Mouse (Mus musculus) intestine, embryonic 14.5 days (tissue): ENCODE results near the gene Cox8b. TPM values are rescaled to one million over a fixed set of nuclear protein-coding genes. Genes with fewer than 3 reads are reported as not detected.

Experiments used
- ATAC-seq: fragments of 200-750 bp; cut with Nextera tagmentation; replicated peaks from 2 replicates; pipeline ENCODE4 v1.8.0; 2017; ENCODE audit warnings: low read depth, moderate number of reproducible peaks, moderate TSS enrichment, moderate library complexity; ENCODE audit not compliant: low FRiP score, low TSS enrichment
- DNase-seq: peaks from one replicate; pipeline ENCODE4 v3.0.0-alpha.2; 2018; ENCODE audit warnings: low spot score
- H3K27ac ChIP-seq: fragments of 300-500 bp; sonication (generic); 2 replicates; pipeline ENCODE4 v1.5.1; 2014; ENCODE audit warnings: low read depth, mild to moderate bottlenecking, control low read depth
- H3K27me3 ChIP-seq: fragments of 300-500 bp; sonication (generic); replicated peaks from 2 replicates; pipeline ENCODE4 v1.6.1; 2014; ENCODE audit warnings: low read length, control low read depth; ENCODE audit not compliant: control insufficient read depth, insufficient read depth
- H3K36me3 ChIP-seq: fragments of 300-500 bp; sonication (generic); 2 replicates; pipeline ENCODE4 v1.6.1; 2014; ENCODE audit warnings: low read length, control low read depth; ENCODE audit not compliant: control insufficient read depth, insufficient read depth
- H3K4me1 ChIP-seq: fragments of 300-500 bp; sonication (generic); replicated peaks from 2 replicates; pipeline ENCODE4 v1.6.1; 2014; ENCODE audit warnings: low read length, control low read depth, mixed read lengths; ENCODE audit not compliant: control insufficient read depth, insufficient read depth
- H3K4me2 ChIP-seq: fragments of 300-500 bp; sonication (generic); 2 replicates; pipeline ENCODE4 v1.6.1; 2014; ENCODE audit warnings: low read length
- H3K4me3 ChIP-seq: fragments of 300-500 bp; sonication (generic); 2 replicates; pipeline ENCODE4 v1.5.1; 2014; ENCODE audit warnings: low read depth, low read length, control low read depth, mixed read lengths
- H3K9ac ChIP-seq: fragments of 300-500 bp; sonication (generic); 2 replicates; pipeline ENCODE4 v1.6.1; 2014; ENCODE audit warnings: mild to moderate bottlenecking, low read length
- H3K9me3 ChIP-seq: fragments of 300-500 bp; sonication (generic); 2 replicates; pipeline ENCODE4 v1.6.1; 2016; ENCODE audit warnings: low read length, control low read depth; ENCODE audit not compliant: control insufficient read depth
- WGBS: fragments of 180-500 bp; shearing (Covaris S2); extraction: QIAGEN DNeasy Blood & Tissue Kit; methylation state at CpG from one replicate; pipeline ENCODE4 v1.1.7; 2014; 5-methylcytosine and 5-hydroxymethylcytosine counted together
- polyA plus RNA-seq: library from polyadenylated mRNA; unstranded; fragments of >200 nt; fragmentation: Nextera tagmentation; extraction: Ambion mirVana; gene quantifications from 2 replicates; pipeline ENCODE4 v1.2.1, GENCODE M21; 2014

Cox8b gene
- polyA plus RNA-seq, 1 experiment from 2014 or later = 0.62 TPM

DNA sequence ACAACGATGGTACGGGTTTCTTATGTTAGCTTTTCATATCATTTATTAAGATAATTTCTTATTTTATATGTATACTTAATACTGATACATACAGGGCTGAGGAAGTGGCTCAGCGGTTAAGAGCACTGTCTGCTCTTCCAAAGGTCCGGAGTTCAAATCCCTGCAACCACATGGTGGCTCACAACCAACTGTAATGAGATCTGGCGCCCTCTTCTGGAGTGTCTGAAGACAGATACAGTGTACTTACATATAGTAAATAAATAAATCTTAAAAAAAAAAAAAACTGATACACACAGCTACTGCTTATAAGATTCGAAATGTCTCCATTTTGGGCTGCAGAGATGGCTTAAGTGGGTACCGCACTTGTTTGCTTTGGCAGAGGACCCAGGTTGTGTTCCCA, 7.5 kb upstream of the Cox8b start:
- Histone ChIP-seq H3K4me3 (no peak overlapping the region), H3K27me3 (no peaks in the 10 kb centered on the region), H3K4me2 (no peak overlapping the region), H3K4me1 (no peaks in the 10 kb centered on the region), H3K9me3 (no peaks in the 10 kb centered on the region), H3K27ac (no peak overlapping the region), H3K9ac (no peak overlapping the region), H3K36me3 (no peaks in the 10 kb centered on the region)
- no peak for ATAC-seq
- DNase-seq = no peak
- WGBS = 83% methylated on average over 7 of the region's 7 CpGs

DNA sequence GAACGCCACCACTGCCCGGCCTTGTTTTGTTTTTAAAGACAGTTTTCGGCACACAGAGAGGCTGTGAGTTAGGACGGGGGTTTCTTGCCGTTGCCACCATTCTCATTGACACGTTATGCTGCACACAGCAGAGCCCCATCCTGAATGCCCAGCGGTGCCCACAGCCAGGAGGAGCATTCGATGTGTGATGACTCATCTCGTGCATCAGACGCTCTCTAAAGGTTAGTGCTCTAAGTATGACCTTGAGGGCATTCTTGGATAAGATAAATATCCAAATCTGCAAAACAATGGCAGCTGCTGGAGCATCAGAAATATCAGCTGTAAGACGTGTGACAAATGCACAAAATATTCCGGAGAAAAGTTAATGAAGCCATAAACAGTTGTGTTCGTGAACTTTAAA, 6.9 kb upstream of the Cox8b start:
- no peak overlapping the region for H3K9ac ChIP-seq
- DNase-seq (no peak), ATAC-seq (no peak)
- no peak overlapping the region for H3K4me3 ChIP-seq
- H3K27me3 ChIP-seq = no peaks in the 10 kb centered on the region
- no peak overlapping the region for H3K4me2 ChIP-seq
- H3K36me3 ChIP-seq = no peaks in the 10 kb centered on the region
- H3K4me1 ChIP-seq = no peaks in the 10 kb centered on the region
- no peaks in the 10 kb centered on the region for H3K9me3 ChIP-seq
- H3K27ac ChIP-seq = no peak overlapping the region
- 77% methylated on average over 13 of the region's 13 CpGs for WGBS

DNA sequence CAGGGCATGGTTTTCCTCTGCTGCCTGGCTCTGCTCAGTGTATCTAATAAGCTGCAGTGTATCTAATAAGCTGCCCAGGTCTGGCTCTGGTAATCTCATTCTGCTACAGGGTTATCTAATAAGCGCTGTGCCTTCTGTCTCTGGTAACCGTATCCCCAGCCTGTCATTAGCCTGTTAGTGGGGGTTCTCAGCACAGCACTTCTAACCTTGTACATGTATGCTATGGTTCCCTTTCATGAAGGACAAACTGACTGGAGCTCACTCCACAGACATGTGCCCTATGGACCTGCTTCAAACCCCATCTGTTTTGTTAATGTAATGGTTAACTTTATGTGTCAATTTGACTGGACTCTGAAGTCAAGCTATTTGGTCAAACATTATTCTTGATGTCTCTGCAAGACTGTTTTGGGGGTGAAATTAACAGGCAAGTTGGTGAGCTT, 5.4 kb upstream of the Cox8b start:
- Histone ChIP-seq H3K4me1 (no peaks in the 10 kb centered on the region), H3K4me2 (no peak overlapping the region), H3K27ac (no peak overlapping the region), H3K9ac (no peak overlapping the region), H3K9me3 (no peaks in the 10 kb centered on the region), H3K4me3 (no peak overlapping the region), H3K27me3 (no peaks in the 10 kb centered on the region), H3K36me3 (no peaks in the 10 kb centered on the region)
- WGBS = 76% methylated on average over 2 of the region's 2 CpGs
- DNase-seq (no peak), ATAC-seq (no peak)

DNA sequence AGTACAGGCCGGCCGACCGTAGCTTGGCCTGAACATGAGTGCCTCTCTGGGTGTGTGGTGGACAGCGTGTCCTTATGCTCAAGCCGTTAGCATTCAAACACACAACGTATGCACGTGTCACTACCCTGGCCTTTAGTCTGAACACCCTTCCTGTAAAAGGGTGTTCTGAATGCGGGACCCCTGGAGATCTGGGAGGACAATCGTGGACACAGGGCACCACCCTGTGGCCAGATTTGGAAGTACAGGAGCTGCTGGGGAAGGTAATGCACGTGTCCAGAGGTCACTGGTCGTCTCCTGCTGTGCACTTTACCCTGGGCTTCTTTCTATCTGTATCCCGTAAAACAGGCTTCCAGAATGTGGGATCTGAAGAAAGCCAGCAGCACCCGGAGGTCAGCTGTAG, 3.0 kb upstream of the Cox8b start:
- H3K27me3 ChIP-seq = no peaks in the 10 kb centered on the region
- H3K9me3 ChIP-seq = no peaks in the 10 kb centered on the region
- H3K4me2 ChIP-seq = no peak overlapping the region
- no peak overlapping the region for H3K4me3 ChIP-seq
- no peak overlapping the region for H3K9ac ChIP-seq
- peak; percentile 45; the same call in 1 of the 2 replicates for ATAC-seq
- DNase-seq = peak; percentile 95
- H3K27ac ChIP-seq = no peak overlapping the region
- WGBS = 26% methylated on average over 13 of the region's 13 CpGs
- peaks cover 13% of the 10 kb centered on the region for H3K36me3 ChIP-seq
- no peaks in the 10 kb centered on the region for H3K4me1 ChIP-seq

DNA sequence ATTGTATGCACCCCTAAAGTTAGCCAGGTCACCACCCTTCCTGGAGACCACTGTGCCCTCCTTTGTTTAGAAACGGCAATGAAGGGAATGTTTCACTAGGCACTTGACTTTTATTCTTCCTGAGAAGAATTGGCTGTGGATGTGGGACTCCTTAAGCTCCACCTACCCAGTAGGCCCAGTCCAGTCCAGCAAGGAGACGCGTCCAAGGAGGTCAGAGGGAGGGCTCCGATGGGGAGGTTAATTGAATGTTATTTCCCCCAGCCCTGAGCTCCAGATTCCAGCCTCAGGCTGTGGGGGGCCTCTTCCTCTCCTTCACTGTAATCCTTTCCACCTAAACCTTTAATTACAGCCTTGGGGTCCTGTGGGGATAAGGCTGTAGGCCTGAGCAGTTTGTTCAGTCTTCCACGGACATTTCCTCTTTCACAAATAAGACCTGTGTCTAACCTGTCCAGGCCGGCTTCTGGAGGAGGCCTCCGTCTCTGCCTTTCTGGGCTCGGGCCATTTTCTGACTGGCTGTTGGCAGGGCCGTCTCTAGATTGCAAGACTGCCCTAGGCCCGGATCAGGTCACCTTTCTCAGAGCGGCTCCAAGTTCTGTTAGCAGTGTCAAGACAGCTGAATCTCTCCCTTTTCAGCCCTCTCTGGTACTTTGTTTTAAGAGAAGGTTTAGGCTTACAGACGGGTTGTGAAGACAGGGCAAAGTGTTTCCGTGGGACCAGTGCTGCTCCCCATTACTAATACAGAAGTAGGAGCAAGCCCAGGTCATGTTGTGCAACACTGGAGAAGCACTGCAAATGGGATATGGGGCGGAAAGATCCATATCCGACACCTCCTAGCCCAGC, 2.0 kb upstream of the Cox8b start:
- H3K9ac ChIP-seq = no peak overlapping the region
- 79% methylated on average over 15 of the region's 15 CpGs for whole genome bisulfite sequencing

DNA sequence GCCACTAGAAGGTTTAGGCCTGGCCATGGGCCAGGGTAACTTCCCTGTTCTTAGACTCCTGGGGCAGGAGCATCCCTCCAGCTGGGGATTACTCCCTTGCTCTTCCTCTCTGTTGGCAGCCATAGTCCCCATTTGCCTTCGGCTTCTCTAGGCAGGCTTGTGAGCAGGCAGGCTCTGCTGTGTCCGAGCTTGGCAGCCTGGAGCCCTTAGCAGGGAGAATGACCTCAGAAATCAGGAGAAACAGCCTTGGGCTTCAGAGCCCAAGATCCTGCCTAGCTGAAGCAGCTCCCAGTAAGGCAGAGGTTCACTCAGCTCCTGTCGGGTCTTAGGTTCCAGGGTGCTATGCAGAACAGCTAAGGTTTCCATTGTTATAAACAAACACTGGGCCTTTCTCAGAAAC, 1.1 kb downstream of the Cox8b start:
- ATAC-seq (no peak), DNase-seq (no peak)
- H3K27ac ChIP-seq = no peak overlapping the region
- no peaks in the 10 kb centered on the region for H3K9me3 ChIP-seq
- H3K4me3 ChIP-seq = no peak overlapping the region
- peaks cover 51% of the 10 kb centered on the region for H3K36me3 ChIP-seq
- no peak overlapping the region for H3K9ac ChIP-seq
- H3K27me3 ChIP-seq = no peaks in the 10 kb centered on the region
- WGBS = 72% methylated on average over 3 of the region's 3 CpGs
- H3K4me2 ChIP-seq = no peak overlapping the region
- no peaks in the 10 kb centered on the region for H3K4me1 ChIP-seq

More for the DNA sequence above, 2.0 kb upstream of the Cox8b start:
- peaks cover 22% of the 10 kb centered on the region for H3K36me3 ChIP-seq
- ATAC-seq = no peak
- no peak overlapping the region for H3K4me3 ChIP-seq
- H3K4me1 ChIP-seq = no peaks in the 10 kb centered on the region
- no peak overlapping the region for H3K27ac ChIP-seq
- DNase-seq = no peak
- H3K4me2 ChIP-seq = no peak overlapping the region
- no peaks in the 10 kb centered on the region for H3K9me3 ChIP-seq
- H3K27me3 ChIP-seq = no peaks in the 10 kb centered on the region

DNA sequence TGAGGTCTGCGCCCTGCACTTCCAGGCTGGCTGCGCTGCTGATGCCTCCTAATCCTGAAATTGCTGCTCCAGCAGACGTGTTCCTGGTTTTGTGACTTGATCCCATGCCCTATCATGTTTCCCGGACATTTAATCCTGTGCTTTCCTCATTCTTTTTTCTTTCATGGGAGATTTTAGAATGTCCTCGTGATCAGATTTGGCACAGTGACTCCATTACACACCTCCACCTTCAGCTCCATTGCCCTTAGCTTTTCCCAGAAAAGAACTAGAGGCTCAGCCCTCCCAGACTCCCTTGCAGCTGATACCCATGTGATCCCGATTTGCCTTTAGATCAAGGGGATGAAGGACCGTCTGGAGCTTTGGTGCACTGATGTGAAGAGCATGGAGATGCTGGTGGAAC, 2.4 kb downstream of the Cox8b start:
- H3K36me3 ChIP-seq = peaks cover 62% of the 10 kb centered on the region
- H3K9me3 ChIP-seq = no peaks in the 10 kb centered on the region
- WGBS = 91% methylated on average over 7 of the region's 7 CpGs
- DNase-seq (no peak), ATAC-seq (no peak)
- no peaks in the 10 kb centered on the region for H3K4me1 ChIP-seq
- no peaks in the 10 kb centered on the region for H3K27me3 ChIP-seq
- no peak overlapping the region for H3K4me3 ChIP-seq
- H3K4me2 ChIP-seq = no peak overlapping the region
- H3K27ac ChIP-seq = no peak overlapping the region
- H3K9ac ChIP-seq = no peak overlapping the region

DNA sequence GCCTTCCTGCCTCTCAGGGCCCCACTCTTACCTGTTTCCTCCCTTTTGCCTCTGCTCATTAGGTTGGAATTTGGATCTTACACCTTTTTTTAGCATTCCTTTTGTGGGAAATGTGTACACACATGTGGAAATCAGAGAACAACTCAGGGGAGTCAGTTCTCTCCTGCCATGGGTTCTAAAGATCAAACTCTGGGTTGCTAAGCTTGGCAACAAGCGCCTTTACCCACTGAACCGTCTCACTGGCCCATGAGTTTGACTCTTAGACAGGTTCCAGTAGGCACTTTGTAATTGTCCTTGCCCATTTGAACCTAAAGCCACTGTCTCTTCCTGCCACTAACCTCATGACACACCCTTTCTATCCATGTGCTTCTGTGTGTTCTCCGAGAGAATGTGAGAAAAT, 5.6 kb downstream of the Cox8b start:
- H3K9me3 ChIP-seq = no peaks in the 10 kb centered on the region
- H3K4me3 ChIP-seq = no peak overlapping the region
- H3K27me3 ChIP-seq = no peaks in the 10 kb centered on the region
- 92% methylated on average over 3 of the region's 3 CpGs for WGBS
- H3K9ac ChIP-seq = no peak overlapping the region
- no peak overlapping the region for H3K27ac ChIP-seq
- ATAC-seq (no peak), DNase-seq (no peak)
- no peaks in the 10 kb centered on the region for H3K4me1 ChIP-seq
- no peak overlapping the region for H3K4me2 ChIP-seq
- H3K36me3 ChIP-seq = peaks cover 81% of the 10 kb centered on the region

DNA sequence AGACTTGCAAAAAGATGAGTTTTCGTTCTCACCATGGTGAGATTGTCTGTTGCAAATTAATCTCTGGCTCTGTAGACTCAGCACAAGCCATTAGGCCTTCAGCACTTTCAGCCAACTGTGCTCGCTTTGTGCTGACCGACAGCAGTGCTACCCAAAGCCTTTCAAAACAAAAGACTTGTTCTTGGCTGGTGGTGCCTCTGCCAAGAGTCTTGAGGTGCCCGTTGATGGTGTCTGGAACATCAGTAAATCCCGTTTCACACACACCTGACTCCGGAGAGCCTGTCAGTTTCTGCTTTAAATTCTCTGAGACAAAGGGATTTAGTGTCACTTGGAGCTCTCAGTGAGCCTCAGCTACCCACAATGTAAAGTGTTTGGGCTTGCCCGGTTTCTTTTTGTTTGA, 6.2 kb downstream of the Cox8b start:
- H3K4me3 ChIP-seq = no peak overlapping the region
- no peaks in the 10 kb centered on the region for H3K9me3 ChIP-seq
- H3K4me2 ChIP-seq = no peak overlapping the region
- no peak for ATAC-seq
- WGBS = 92% methylated on average over 7 of the region's 7 CpGs
- H3K9ac ChIP-seq = no peak overlapping the region
- H3K27me3 ChIP-seq = no peaks in the 10 kb centered on the region
- H3K4me1 ChIP-seq = no peaks in the 10 kb centered on the region
- peaks cover 81% of the 10 kb centered on the region for H3K36me3 ChIP-seq
- no peak overlapping the region for H3K27ac ChIP-seq
- no peak for DNase-seq
